8 mouse cellular contexts compared by ENCODE assay signal in the genomic region with DNA sequence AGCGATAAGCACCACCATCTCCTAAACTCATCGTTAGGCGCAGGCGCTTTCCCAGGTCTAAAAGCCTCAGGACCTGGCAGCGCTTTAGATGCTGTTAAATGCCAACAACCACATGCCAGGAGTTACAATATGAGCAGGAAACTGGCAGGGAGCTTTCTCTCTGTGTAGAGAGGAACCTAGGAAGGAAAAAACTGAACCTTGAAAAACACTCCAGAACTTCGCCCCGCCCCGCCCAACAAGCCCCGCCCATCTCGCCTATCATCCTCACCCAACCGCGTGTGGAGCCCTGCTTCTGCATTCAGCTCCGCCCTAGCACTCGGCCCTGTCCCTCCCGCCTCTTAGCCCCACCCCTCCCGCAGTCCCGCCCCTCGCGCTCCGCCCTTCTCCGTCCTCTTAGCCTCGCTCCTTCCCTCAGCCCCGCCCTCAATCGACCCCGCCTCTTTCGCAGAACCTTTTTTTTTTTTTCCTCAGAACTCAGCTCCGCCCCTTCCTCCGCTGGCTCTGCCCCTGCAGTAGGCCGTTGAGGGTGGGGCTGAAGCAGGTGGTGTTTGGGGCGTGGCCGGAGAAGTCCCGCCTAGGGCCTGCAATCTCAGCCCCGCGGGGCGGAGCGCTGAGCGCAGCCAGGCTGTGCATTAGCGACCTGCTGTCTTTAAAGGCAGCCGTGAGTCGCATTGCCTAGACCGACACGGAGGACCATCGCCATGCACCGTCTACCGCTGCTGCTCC. TPM values are rescaled to one million over a fixed set of nuclear protein-coding genes. Genes with fewer than 3 reads are reported as not detected.
A peak's percentile ranks its signal among the peaks of the same experiment; 100 is the strongest.
DNase-seq lines count a peak whose midpoint lies in the region; ATAC-seq and TF ChIP-seq lines count a peak whose summit lies in the region.

A gene (plus strand): TSS at position 653 of the 726 bp plus-strand sequence.

- H3K4me1 ChIP-seq in bone marrow macrophage, adult 2 months (ENCODE audit: control insufficient read depth, insufficient read depth, low read length): peaks cover 36% of the 10 kb centered on the region
- no peaks in the 10 kb centered on the region for H3K4me1 ChIP-seq in embryonic fibroblast, embryonic 13.5 days (ENCODE audit: control insufficient read depth, insufficient read depth, low read length)
- H3K4me1 ChIP-seq in kidney, embryonic 14.5 days (ENCODE audit: control insufficient read depth, insufficient read depth, low read length): 0 out of 2 replicates have a peak, but pooled peaks cover 4% of the 10 kb centered on the region
- peaks cover 9% of the 10 kb centered on the region for H3K4me1 ChIP-seq in limb, embryonic 15.5 days

- no peaks in the 10 kb centered on the region for H3K36me3 ChIP-seq in kidney, embryonic 14.5 days (ENCODE audit: control insufficient read depth, insufficient read depth, low read length)
- no peaks in the 10 kb centered on the region for H3K36me3 ChIP-seq in limb, embryonic 15.5 days

- TF ChIP-seq CTCF in bone marrow macrophage, adult 2 months (IDR thresholded peaks at IDR 0.05; ENCODE audit: low read depth, low read length): no peak
- TF ChIP-seq CTCF in embryonic fibroblast, embryonic 13.5 days (IDR thresholded peaks at IDR 0.05; ENCODE audit: borderline replicate concordance, insufficient read depth, low read length): no peak

- H3K9me3 ChIP-seq in kidney, embryonic 14.5 days (ENCODE audit: control insufficient read depth, low read length): no peaks in the 10 kb centered on the region
- no peaks in the 10 kb centered on the region for H3K9me3 ChIP-seq in limb, embryonic 15.5 days

- H3K4me2 ChIP-seq in kidney, embryonic 14.5 days (replicated peaks; ENCODE audit: low read depth, low read length): peak within 1 kb of the TSS; percentile 87
- H3K4me2 ChIP-seq in limb, embryonic 15.5 days: peak within 1 kb of the TSS; percentile 84

- peak; percentile 98 for DNase-seq in 416B (ENCODE audit: low read depth)
- DNase-seq in heart, adult 9 months (ENCODE audit: low spot score in 2 of 2): peak; percentile 94
- peak; percentile 87 to 93 for DNase-seq in monocyte, adult 2 months (ENCODE audit: low read depth in 1 of 2, low spot score in 2 of 2)
- DNase-seq in spleen, postnatal 36 days (ENCODE audit: low spot score in 2 of 2): peak; percentile 98 to 99

- peak; percentile 98 for ATAC-seq in kidney, embryonic 14.5 days (ENCODE audit: low FRiP score, low TSS enrichment)
- peak; percentile 97 for ATAC-seq in limb, embryonic 15.5 days (ENCODE audit: insufficient number of reproducible peaks, low FRiP score, low TSS enrichment, low read depth)

- peak within 1 kb of the TSS; percentile 71 for H3K27ac ChIP-seq in bone marrow macrophage, adult 2 months (ENCODE audit: insufficient read depth, low read depth, low read length)
- peak within 1 kb of the TSS; percentile 42; the same call in 1 of the 2 replicates for H3K27ac ChIP-seq in embryonic fibroblast, embryonic 13.5 days (ENCODE audit: insufficient read depth, low read length)
- H3K27ac ChIP-seq in kidney, embryonic 14.5 days (ENCODE audit: low read depth, low read length): no peak within 1 kb of the TSS; the same call in 1 of the 2 replicates
- peak within 1 kb of the TSS; percentile 85 for H3K27ac ChIP-seq in limb, embryonic 15.5 days

- H3K27me3 ChIP-seq in kidney, embryonic 14.5 days (ENCODE audit: control insufficient read depth, insufficient read depth, low read length): no peaks in the 10 kb centered on the region
- H3K27me3 ChIP-seq in limb, embryonic 15.5 days: no peaks in the 10 kb centered on the region

- peak within 1 kb of the TSS; percentile 82 for H3K4me3 ChIP-seq in bone marrow macrophage, adult 2 months (ENCODE audit: insufficient read depth, low read length)
- peak within 1 kb of the TSS; percentile 56 for H3K4me3 ChIP-seq in embryonic fibroblast, embryonic 13.5 days (ENCODE audit: insufficient read depth, low read length)
- peak within 1 kb of the TSS; percentile 55 for H3K4me3 ChIP-seq in kidney, embryonic 14.5 days (ENCODE audit: low read length)
- H3K4me3 ChIP-seq in limb, embryonic 15.5 days: peak within 1 kb of the TSS; percentile 62

- TF ChIP-seq POLR2A in bone marrow macrophage, adult 2 months (IDR thresholded peaks at IDR 0.05; ENCODE audit: borderline replicate concordance, low read depth, low read length): no peak; the same call in 1 of the 2 replicates
- TF ChIP-seq POLR2A in embryonic fibroblast, embryonic 13.5 days (IDR thresholded peaks at IDR 0.05; ENCODE audit: low read depth, low read length): peak; percentile 96

- peak within 1 kb of the TSS; percentile 61 for H3K9ac ChIP-seq in kidney, embryonic 14.5 days (ENCODE audit: low read depth, low read length)
- H3K9ac ChIP-seq in limb, embryonic 15.5 days: peak within 1 kb of the TSS; percentile 56

- 1% methylated on average over 43 of the region's 45 CpGs for WGBS in kidney, embryonic 14.5 days
- WGBS in limb, embryonic 15.5 days: 2% methylated on average over 42 of the region's 45 CpGs

RNA-seq across cellular contexts. Expression of the gene that starts here (rescaled TPM):
- polyA plus RNA-seq in bone marrow macrophage, adult 2 months (2012; ENCODE audit: insufficient read depth, insufficient read length, missing spikeins): 216 and 231 TPM in 2 replicates
- polyA plus RNA-seq in embryonic fibroblast, embryonic 13.5 days (2011; ENCODE audit: insufficient read length, low read depth, missing spikeins): 16.9 and 20.6 TPM in 2 replicates
- 27.3 and 33.6 TPM in 2 replicates for polyA plus RNA-seq in kidney, embryonic 14.5 days (2014; fragmentation: Nextera tagmentation; extraction: Ambion mirVana)
- polyA plus RNA-seq in limb, embryonic 15.5 days (2015; fragmentation: Nextera tagmentation; extraction: Ambion mirVana): 38.9 and 43.1 TPM in 2 replicates
